Mouse (Mus musculus) lung, embryonic 16.5 days (tissue): ENCODE measurements at regions not wholly inside any gene's neighbourhood (a gene's known extent, or its start where the extent isn't known, plus 50 kb on each side); places are given as distances from the start of the nearest gene placed in this dataset.

ENCODE experiments used
- ATAC-seq: fragments of 200-750 bp; cut with Nextera tagmentation; 2 replicates; pipeline ENCODE4 v1.8.0; 2017; ENCODE audit warnings: low read depth, mild to moderate bottlenecking, moderate library complexity
- H3K27ac ChIP-seq: fragments of 300-500 bp; sonication (generic); 2 replicates; pipeline ENCODE4 v1.5.1; 2014; ENCODE audit warnings: mild to moderate bottlenecking, control low read depth, low read length
- H3K27me3 ChIP-seq: fragments of 300-500 bp; sonication (generic); 2 replicates; pipeline ENCODE4 v1.6.1; 2014; ENCODE audit warnings: low read depth, low read length, mixed read lengths; ENCODE audit not compliant: control insufficient read depth, insufficient read depth
- H3K36me3 ChIP-seq: fragments of 300-500 bp; sonication (generic); 2 replicates; pipeline ENCODE4 v1.6.1; 2014; ENCODE audit warnings: low read length; ENCODE audit not compliant: control insufficient read depth, insufficient read depth
- H3K4me1 ChIP-seq: fragments of 300-500 bp; sonication (generic); replicated peaks from 2 replicates; pipeline ENCODE4 v1.6.1; 2014; ENCODE audit warnings: low read length, mixed read lengths; ENCODE audit not compliant: control insufficient read depth, insufficient read depth
- H3K4me2 ChIP-seq: fragments of 300-500 bp; sonication (generic); 2 replicates; pipeline ENCODE4 v1.6.1; 2014; ENCODE audit warnings: low read depth, low read length, control low read depth
- H3K4me3 ChIP-seq: fragments of 300-500 bp; sonication (generic); 2 replicates; pipeline ENCODE4 v1.5.1; 2014; ENCODE audit warnings: mild to moderate bottlenecking, low read length, control low read depth
- H3K9ac ChIP-seq: fragments of 300-500 bp; sonication (generic); 2 replicates; pipeline ENCODE4 v1.6.1; 2014; ENCODE audit warnings: low read length, control low read depth
- H3K9me3 ChIP-seq: fragments of 300-500 bp; sonication (generic); 2 replicates; pipeline ENCODE4 v1.6.1; 2016; ENCODE audit warnings: low read length; ENCODE audit not compliant: control insufficient read depth
- WGBS: fragments of 180-500 bp; shearing (Covaris S2); extraction: QIAGEN DNeasy Blood & Tissue Kit; methylation state at CpG from one replicate; pipeline ENCODE4 v1.1.7; 2014; 5-methylcytosine and 5-hydroxymethylcytosine counted together

GRCm38 (mm10) chr3:156199749-156200467 is 361.7 kb upstream of the Negr1 start:
- no peak overlapping the region for H3K9ac ChIP-seq
- H3K4me2 ChIP-seq = no peak overlapping the region
- no peak for ATAC-seq

GRCm38 (mm10) chr3:156205246-156205645 is 356.3 kb upstream of the Negr1 start:
- ATAC-seq = no peak
- Histone ChIP-seq H3K4me1 (no peaks in the 10 kb centered on the region), H3K36me3 (no peaks in the 10 kb centered on the region), H3K9me3 (no peaks in the 10 kb centered on the region), H3K27me3 (no peaks in the 10 kb centered on the region), H3K27ac (no peak overlapping the region), H3K4me2 (no peak overlapping the region), H3K4me3 (no peak overlapping the region), H3K9ac (no peak overlapping the region)
- WGBS = 82% methylated on average over 3 of the region's 3 CpGs

More at GRCm38 (mm10) chr3:156199749-156200467, 361.7 kb upstream of the Negr1 start:
- Histone ChIP-seq H3K36me3 (no peaks in the 10 kb centered on the region), H3K27ac (no peak overlapping the region), H3K27me3 (no peaks in the 10 kb centered on the region), H3K9me3 (no peaks in the 10 kb centered on the region), H3K4me1 (no peaks in the 10 kb centered on the region), H3K4me3 (no peak overlapping the region)

GRCm38 (mm10) chr3:156208420-156208819 is 353.2 kb upstream of the Negr1 start:
- no peaks in the 10 kb centered on the region for H3K36me3 ChIP-seq
- no peak for ATAC-seq
- 10% methylated on average over 1 of the region's 1 CpGs for WGBS

GRCm38 (mm10) chr3:156210827-156211226 is 350.8 kb upstream of the Negr1 start:
- H3K4me3 ChIP-seq = no peak overlapping the region
- no peak overlapping the region for H3K27ac ChIP-seq
- H3K4me2 ChIP-seq = no peak overlapping the region
- H3K27me3 ChIP-seq = no peaks in the 10 kb centered on the region
- no peak for ATAC-seq
- no peak overlapping the region for H3K9ac ChIP-seq
- H3K4me1 ChIP-seq = no peaks in the 10 kb centered on the region
- WGBS = 84% methylated on average over 4 of the region's 4 CpGs
- no peaks in the 10 kb centered on the region for H3K9me3 ChIP-seq
- H3K36me3 ChIP-seq = no peaks in the 10 kb centered on the region

More at GRCm38 (mm10) chr3:156208420-156208819, 353.2 kb upstream of the Negr1 start:
- no peak overlapping the region for H3K4me3 ChIP-seq
- H3K27me3 ChIP-seq = no peaks in the 10 kb centered on the region
- H3K9ac ChIP-seq = no peak overlapping the region
- no peak overlapping the region for H3K27ac ChIP-seq
- no peaks in the 10 kb centered on the region for H3K9me3 ChIP-seq
- no peaks in the 10 kb centered on the region for H3K4me1 ChIP-seq
- H3K4me2 ChIP-seq = no peak overlapping the region

GRCm38 (mm10) chr3:156214823-156215222 is 346.8 kb upstream of the Negr1 start:
- no peak for ATAC-seq
- no peak overlapping the region for H3K4me2 ChIP-seq
- no peaks in the 10 kb centered on the region for H3K9me3 ChIP-seq
- H3K9ac ChIP-seq = no peak overlapping the region
- H3K27ac ChIP-seq = no peak overlapping the region
- 11% methylated on average over 1 of the region's 1 CpGs for WGBS
- H3K36me3 ChIP-seq = no peaks in the 10 kb centered on the region
- no peaks in the 10 kb centered on the region for H3K4me1 ChIP-seq
- H3K4me3 ChIP-seq = no peak overlapping the region
- H3K27me3 ChIP-seq = no peaks in the 10 kb centered on the region

- no peak for ATAC-seq
- H3K4me2 ChIP-seq = no peak overlapping the region
- H3K27me3 ChIP-seq = no peaks in the 10 kb centered on the region
- no peaks in the 10 kb centered on the region for H3K4me1 ChIP-seq
- no peaks in the 10 kb centered on the region for H3K36me3 ChIP-seq
- 64% methylated on average over 2 of the region's 2 CpGs for WGBS
- no peaks in the 10 kb centered on the region for H3K9me3 ChIP-seq
- no peak overlapping the region for H3K9ac ChIP-seq
- no peak overlapping the region for H3K27ac ChIP-seq
- H3K4me3 ChIP-seq = no peak overlapping the region
These were observed 329.5 kb upstream of the Negr1 start for GRCm38 (mm10) chr3:156232111-156232510.

- no peaks in the 10 kb centered on the region for H3K4me1 ChIP-seq
- no peak overlapping the region for H3K4me2 ChIP-seq
- H3K9ac ChIP-seq = no peak overlapping the region
- no peaks in the 10 kb centered on the region for H3K36me3 ChIP-seq
- H3K27me3 ChIP-seq = no peaks in the 10 kb centered on the region
- WGBS = 84% methylated on average over 4 of the region's 4 CpGs
- H3K4me3 ChIP-seq = no peak overlapping the region
- H3K9me3 ChIP-seq = no peaks in the 10 kb centered on the region
- no peak overlapping the region for H3K27ac ChIP-seq
- no peak for ATAC-seq
These were observed 325.6 kb upstream of the Negr1 start for GRCm38 (mm10) chr3:156235955-156236354.

- Histone ChIP-seq H3K27ac (no peak overlapping the region), H3K27me3 (no peaks in the 10 kb centered on the region), H3K4me2 (no peak overlapping the region), H3K36me3 (no peaks in the 10 kb centered on the region), H3K4me1 (no peaks in the 10 kb centered on the region), H3K9me3 (no peaks in the 10 kb centered on the region), H3K4me3 (no peak overlapping the region), H3K9ac (no peak overlapping the region)
- no peak for ATAC-seq
- WGBS = 75% methylated on average over 6 of the region's 6 CpGs
These were observed 309.2 kb upstream of the Negr1 start for GRCm38 (mm10) chr3:156252256-156252861.

GRCm38 (mm10) chr3:156253172-156253934 is 308.2 kb upstream of the Negr1 start:
- H3K36me3 ChIP-seq = no peaks in the 10 kb centered on the region
- H3K9me3 ChIP-seq = no peaks in the 10 kb centered on the region
- H3K9ac ChIP-seq = no peak overlapping the region
- WGBS = 68% methylated on average over 7 of the region's 7 CpGs
- no peak overlapping the region for H3K4me2 ChIP-seq
- H3K4me1 ChIP-seq = no peaks in the 10 kb centered on the region
- H3K27me3 ChIP-seq = no peaks in the 10 kb centered on the region
- H3K27ac ChIP-seq = no peak overlapping the region
- ATAC-seq = no peak
- no peak overlapping the region for H3K4me3 ChIP-seq
